Mouse (Mus musculus) kidney, adult 2 months (tissue): Measurements from ENCODE around the gene Ptpn3. TPM values are rescaled to one million over a fixed set of nuclear protein-coding genes. Genes with fewer than 3 reads are reported as not detected.
"Not testable (repeated sequence)": the region's sequence is repeated elsewhere in the genome, so short reads cannot be mapped to it uniquely, and the experiment has no call there.

ENCODE experiments used
- DNase-seq: peaks from one replicate; pipeline ENCODE4 v3.0.0; 2021
- H3K27ac ChIP-seq: fragments of 200-500 bp; 2 replicates; pipeline ENCODE4 v1.5.1; 2012; ENCODE audit warnings: low read depth, low read length, control low read depth, inconsistent platforms; ENCODE audit not compliant: insufficient read depth
- H3K27me3 ChIP-seq: fragments of 200-500 bp; replicated peaks from 2 replicates; pipeline ENCODE4 v1.6.1; 2012; ENCODE audit warnings: mild to moderate bottlenecking, moderate library complexity, low read length, inconsistent platforms; ENCODE audit not compliant: control insufficient read depth, insufficient read depth
- H3K36me3 ChIP-seq: fragments of 200-500 bp; 2 replicates; pipeline ENCODE4 v1.6.1; 2012; ENCODE audit warnings: mild to moderate bottlenecking, moderate library complexity, low read length, inconsistent platforms; ENCODE audit not compliant: control insufficient read depth, insufficient read depth
- H3K4me1 ChIP-seq: fragments of 200-500 bp; 2 replicates; pipeline ENCODE4 v1.6.1; 2011; ENCODE audit warnings: low read length; ENCODE audit not compliant: control insufficient read depth, insufficient read depth
- H3K4me3 ChIP-seq: fragments of 200-500 bp; 2 replicates; pipeline ENCODE4 v1.5.1; 2011; ENCODE audit warnings: mild to moderate bottlenecking, low read depth, low read length, control low read depth; ENCODE audit not compliant: insufficient read depth
- CTCF ChIP-seq: fragments of 200-500 bp; conservative IDR thresholded peaks from 2 replicates; pipeline ENCODE4 v1.5.1; 2011; ENCODE audit warnings: low read depth, mild to moderate bottlenecking, control low read depth, low read length, moderate library complexity, mixed read lengths; ENCODE audit not compliant: insufficient read depth, insufficient read length
- POLR2A ChIP-seq: fragments of 200-500 bp; IDR thresholded peaks from one replicate; pipeline ENCODE4 v1.6.1; 2011; ENCODE audit warnings: low read depth, low read length, control low read depth
- WGBS: fragments of 180-500 bp; shearing (Covaris S2); methylation state at CpG from one replicate; pipeline ENCODE4 v1.1.7; 2018; 5-methylcytosine and 5-hydroxymethylcytosine counted together
- polyA plus RNA-seq: library from polyadenylated mRNA; depleted of rRNA; stranded (reverse); fragments of >200 nt; gene quantifications from 2 replicates; pipeline ENCODE4 v1.2.3, GENCODE M21; 2012

Gene Ptpn3
- polyA plus RNA-seq, 1 experiment: 17.7 TPM

DNA sequence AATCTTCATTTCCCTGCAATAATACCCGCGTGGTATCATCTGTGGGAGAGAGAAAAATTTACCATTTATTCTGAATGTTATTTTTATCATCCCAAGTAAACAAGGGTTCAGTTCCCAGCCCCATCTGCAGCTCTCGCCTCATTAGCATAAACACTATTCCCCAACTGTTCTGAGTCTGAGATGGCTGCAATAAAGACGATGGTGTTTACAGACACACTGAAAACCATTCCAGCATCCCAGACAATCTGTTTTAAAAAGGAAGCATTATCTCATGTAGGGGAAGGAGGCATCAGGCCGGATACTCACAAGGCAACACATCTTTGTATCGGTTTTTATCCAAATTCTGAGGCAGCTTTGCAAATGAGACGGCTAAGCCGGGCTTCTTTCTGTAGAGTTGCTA is 95.7 kb downstream of the Ptpn3 start:
- no peaks in the 10 kb centered on the region for H3K27me3 ChIP-seq
- WGBS: 90% methylated on average over 8 of the region's 8 CpGs

GRCm38 (mm10) chr4:57204780-57205179 is 96.9 kb downstream of the Ptpn3 start:
- no peaks in the 10 kb centered on the region for H3K27me3 ChIP-seq
- no peak overlapping the region for H3K27ac ChIP-seq
- no peak for DNase-seq
- no peaks in the 10 kb centered on the region for H3K4me1 ChIP-seq
- H3K36me3 ChIP-seq: peaks cover 2% of the 10 kb centered on the region; the same call in 1 of the 2 replicates
- no peak overlapping the region for H3K4me3 ChIP-seq
- no peak for TF ChIP-seq POLR2A
- TF ChIP-seq CTCF: no peak
- 78% methylated on average over 11 of the region's 11 CpGs for WGBS

More for the DNA sequence above, 95.7 kb downstream of the Ptpn3 start:
- no peak overlapping the region for H3K27ac ChIP-seq
- peaks cover 2% of the 10 kb centered on the region; the same call in 1 of the 2 replicates for H3K36me3 ChIP-seq
- TF ChIP-seq CTCF (no peak), POLR2A (no peak)
- no peaks in the 10 kb centered on the region for H3K4me1 ChIP-seq
- no peak overlapping the region for H3K4me3 ChIP-seq
- no peak for DNase-seq

DNA sequence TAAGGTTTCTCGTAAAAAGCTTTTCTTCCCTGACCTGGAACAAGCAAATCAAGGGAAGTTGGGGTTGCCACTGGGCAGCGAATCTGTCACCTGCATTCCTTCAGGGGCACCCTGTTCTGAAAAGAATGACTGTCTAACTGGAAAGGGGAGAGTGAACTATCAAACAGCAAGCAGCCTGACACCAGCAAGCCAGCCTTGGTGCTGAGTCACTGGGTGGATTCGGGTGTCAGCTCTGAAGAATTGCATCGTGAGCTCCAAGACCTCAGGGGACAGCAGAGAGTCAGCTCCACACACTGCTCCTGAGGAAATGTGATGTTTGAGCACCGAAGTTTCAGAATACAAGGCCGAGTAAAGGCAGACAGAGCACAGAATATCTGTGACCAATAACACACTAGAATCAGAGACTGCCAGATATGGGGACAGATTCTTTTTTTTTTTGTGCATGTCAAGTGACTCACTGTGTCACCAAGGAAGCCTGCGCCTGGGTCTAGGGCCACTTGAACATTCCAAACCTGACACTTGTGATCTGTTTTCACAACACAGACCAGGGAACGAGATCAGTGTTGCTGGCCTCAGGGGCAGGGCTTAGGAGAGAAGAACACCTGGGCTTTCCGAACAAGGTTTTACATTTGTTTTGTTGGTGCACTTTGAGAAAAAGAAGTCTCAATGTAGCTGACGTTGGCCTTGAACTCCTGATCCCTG is 98.8 kb downstream of the Ptpn3 start:
- peaks cover 2% of the 10 kb centered on the region; the same call in 1 of the 2 replicates for H3K36me3 ChIP-seq
- 61% methylated on average over 10 of the region's 10 CpGs for WGBS
- H3K27ac ChIP-seq: no peak overlapping the region
- no peak for DNase-seq
- H3K4me3 ChIP-seq: no peak overlapping the region
- no peaks in the 10 kb centered on the region for H3K4me1 ChIP-seq
- TF ChIP-seq CTCF: no peak
- TF ChIP-seq POLR2A: no peak
- no peaks in the 10 kb centered on the region for H3K27me3 ChIP-seq

DNA sequence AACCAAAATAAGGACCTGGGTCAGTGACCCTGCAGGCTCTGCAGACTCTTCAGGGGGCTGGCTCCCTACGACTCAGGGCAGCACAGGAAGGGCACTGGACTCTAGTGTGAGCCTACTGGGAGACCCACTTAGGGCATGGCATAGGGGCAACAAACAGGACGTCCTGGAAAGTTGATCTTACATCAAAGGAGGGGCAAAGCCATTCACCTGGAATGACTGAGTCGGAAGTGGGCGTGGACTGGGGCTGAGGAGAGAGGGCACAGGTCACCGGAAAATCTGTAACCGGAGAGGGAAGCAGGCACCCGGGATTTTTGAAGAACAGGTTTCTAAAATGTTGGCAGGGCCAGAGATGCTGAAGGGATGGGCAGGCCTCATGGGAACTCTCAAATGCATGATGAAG is 99.5 kb downstream of the Ptpn3 start:
- H3K4me3 ChIP-seq: no peak overlapping the region
- DNase-seq: no peak
- no peaks in the 10 kb centered on the region for H3K27me3 ChIP-seq
- H3K4me1 ChIP-seq: no peaks in the 10 kb centered on the region
- 55% methylated on average over 7 of the region's 7 CpGs for WGBS
- peaks cover 2% of the 10 kb centered on the region; the same call in 1 of the 2 replicates for H3K36me3 ChIP-seq
- TF ChIP-seq POLR2A: no peak
- no peak for TF ChIP-seq CTCF
- no peak overlapping the region for H3K27ac ChIP-seq

DNA sequence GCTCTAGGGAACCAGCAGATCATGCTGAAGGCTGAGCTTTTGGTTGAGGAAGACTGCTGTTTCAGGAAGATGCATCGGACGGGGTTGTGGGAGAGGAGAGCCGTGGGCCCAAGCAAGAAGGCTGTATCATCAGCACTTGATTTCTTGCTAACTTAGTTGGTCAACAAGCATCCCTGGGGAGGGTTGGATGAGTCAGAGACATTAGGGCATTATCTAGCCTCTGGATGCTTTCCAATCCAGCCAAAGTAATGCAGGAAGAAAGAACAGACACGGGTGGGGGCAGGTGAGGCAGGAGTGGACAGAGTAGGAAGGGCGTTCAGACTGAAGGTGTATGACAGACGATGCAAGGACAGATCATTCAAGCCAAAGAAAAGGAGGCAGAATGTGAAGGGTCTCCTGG is 101.0 kb downstream of the Ptpn3 start:
- 89% methylated on average over 6 of the region's 6 CpGs for WGBS

DNA sequence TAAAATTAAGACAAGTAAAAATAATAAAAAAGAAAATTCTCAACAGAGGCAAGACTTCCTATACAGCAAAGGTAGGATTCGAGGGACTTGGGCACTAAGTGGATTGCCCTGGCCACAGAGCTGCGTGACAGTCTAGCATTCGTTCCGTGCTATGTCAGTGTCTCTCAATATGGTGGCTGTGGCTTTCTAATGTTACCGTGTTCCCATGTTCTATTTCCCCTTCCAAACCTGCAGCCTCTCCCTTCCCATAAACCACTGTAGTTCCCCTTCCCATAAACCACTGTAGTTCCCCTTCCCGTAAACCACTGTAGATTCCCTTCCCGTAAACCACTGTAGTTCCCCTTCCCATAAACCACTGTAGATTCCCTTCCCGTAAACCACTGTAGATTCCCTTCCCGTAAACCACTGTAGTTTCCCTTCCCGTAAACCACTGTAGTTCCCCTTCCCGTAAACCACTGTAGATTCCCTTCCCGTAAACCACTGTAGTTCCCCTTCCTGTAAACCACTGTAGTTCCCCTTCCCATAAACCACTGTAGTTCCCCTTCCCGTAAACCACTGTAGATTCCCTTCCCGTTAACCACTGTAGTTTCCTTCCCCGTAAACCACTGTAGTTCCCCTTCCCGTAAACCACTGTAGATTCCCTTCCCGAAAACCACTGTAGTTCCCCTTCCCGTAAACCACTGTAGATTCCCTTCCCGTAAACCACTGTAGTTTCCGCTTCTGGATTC is 102.8 kb downstream of the Ptpn3 start:
- 96% methylated on average over 20 of the region's 20 CpGs for WGBS
- not testable (repeated sequence) for H3K4me3 ChIP-seq, H3K27ac ChIP-seq, H3K4me1 ChIP-seq, DNase-seq, H3K27me3 ChIP-seq, H3K36me3 ChIP-seq

More for the DNA sequence above, 101.0 kb downstream of the Ptpn3 start:
- H3K36me3 ChIP-seq: no peaks in the 10 kb centered on the region; the same call in 1 of the 2 replicates
- no peak overlapping the region for H3K27ac ChIP-seq
- H3K4me1 ChIP-seq: no peaks in the 10 kb centered on the region
- no peaks in the 10 kb centered on the region for H3K27me3 ChIP-seq
- DNase-seq: no peak
- no peak overlapping the region for H3K4me3 ChIP-seq
- TF ChIP-seq CTCF (no peak), POLR2A (no peak)

DNA sequence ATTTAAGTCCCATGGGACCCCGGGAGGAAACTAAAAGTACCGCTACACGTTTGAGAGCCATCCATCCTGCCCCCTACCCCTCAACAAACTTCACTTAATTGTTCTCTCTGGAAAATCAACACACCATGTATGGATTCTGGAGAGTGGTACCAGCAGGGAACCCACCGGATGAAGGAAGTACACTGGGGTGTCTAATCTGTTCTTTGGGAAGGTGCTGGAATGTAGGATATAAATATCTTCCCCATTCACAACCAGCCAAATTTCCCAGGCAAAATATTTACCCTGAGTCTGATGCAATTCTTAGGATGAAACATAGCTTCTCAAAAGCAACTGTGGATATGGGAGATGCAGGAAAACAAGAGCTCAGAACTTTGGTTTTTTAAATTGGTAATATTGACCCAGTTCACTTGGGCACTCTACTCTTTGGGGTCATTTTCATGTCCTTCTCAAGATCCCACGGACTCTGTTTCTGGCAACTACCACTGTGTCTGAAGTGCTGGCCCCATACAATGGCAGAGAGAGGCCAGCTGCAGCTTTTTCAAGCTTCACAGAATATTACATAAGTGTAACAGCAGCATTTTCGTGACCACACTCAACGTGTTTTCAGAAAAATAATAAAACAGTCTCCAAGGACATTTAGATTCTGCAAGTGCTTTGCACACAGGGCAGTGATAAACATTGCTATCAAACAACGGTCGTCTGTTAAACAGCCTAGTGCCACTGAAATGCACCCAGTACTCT is 109.9 kb downstream of the Ptpn3 start:
- TF ChIP-seq CTCF: no peak
- TF ChIP-seq POLR2A: no peak
- 78% methylated on average over 9 of the region's 9 CpGs for WGBS
- 0 out of 2 replicates have a peak, but pooled peaks cover 1% of the 10 kb centered on the region for H3K36me3 ChIP-seq
- no peak for DNase-seq
- H3K27ac ChIP-seq: no peak overlapping the region
- H3K4me3 ChIP-seq: no peak overlapping the region
- no peaks in the 10 kb centered on the region for H3K4me1 ChIP-seq
- no peaks in the 10 kb centered on the region for H3K27me3 ChIP-seq
